Mouse (Mus musculus) MEL (cell line): Measurements from ENCODE around the gene Lpin3. TPM values are rescaled to one million over a fixed set of nuclear protein-coding genes. Genes with fewer than 3 reads are reported as not detected.

Source experiments
- DNase-seq: peaks from one replicate; pipeline ENCODE4 v3.0.0; 2011; ENCODE audit warnings: low read depth, low spot score
- H3K27ac ChIP-seq: 2 replicates; pipeline ENCODE4 v1.5.1; 2012; ENCODE audit warnings: low read depth, mild to moderate bottlenecking, control low read depth, low read length, moderate library complexity; ENCODE audit not compliant: control insufficient read depth
- H3K27me3 ChIP-seq, 2 experiments: fragments of 150-350 bp in 1 of 2; sonication (generic) in 1 of 2; 2 replicates each; pipeline ENCODE4 v1.6.1; 2012; ENCODE audit warnings: low read length in 2 of 2, mild to moderate bottlenecking in 2 of 2, improper control_type of control experiment in 1 of 2, moderate library complexity in 1 of 2; ENCODE audit not compliant: insufficient read depth in 2 of 2, control insufficient read depth in 1 of 2
- H3K36me3 ChIP-seq, 2 experiments: 2 replicates each; pipeline ENCODE4 v1.6.1; 2012 to 2014; ENCODE audit warnings: low read length in 2 of 2, improper control_type of control experiment in 1 of 2, inconsistent platforms in 1 of 2, mild to moderate bottlenecking in 1 of 2; ENCODE audit not compliant: insufficient read depth in 2 of 2, control insufficient read depth in 1 of 2
- H3K4me1 ChIP-seq, 2 experiments: fragments of 150-350 bp in 1 of 2; sonication (generic) in 1 of 2; 2 replicates each; pipeline ENCODE4 v1.6.1; 2012; ENCODE audit warnings: low read length in 2 of 2, improper control_type of control experiment in 1 of 2, mild to moderate bottlenecking in 1 of 2; ENCODE audit not compliant: insufficient read depth in 2 of 2, control insufficient read depth in 1 of 2
- H3K4me3 ChIP-seq, 2 experiments: fragments of 150-350 bp in 1 of 2; sonication (generic) in 1 of 2; 2 replicates each; pipeline ENCODE4 v1.5.1; 2012; ENCODE audit warnings: low read depth in 2 of 2, low read length in 2 of 2, mild to moderate bottlenecking in 2 of 2, moderate library complexity in 2 of 2, control low read depth in 1 of 2, improper control_type of control experiment in 1 of 2; ENCODE audit not compliant: control insufficient read depth in 1 of 2, insufficient read depth in 1 of 2
- H3K79me2 ChIP-seq: 2 replicates; pipeline ENCODE4 v1.6.1; 2012; ENCODE audit warnings: mild to moderate bottlenecking, low read length, moderate library complexity; ENCODE audit not compliant: control insufficient read depth, poor library complexity, insufficient read depth
- H3K9ac ChIP-seq: 2 replicates; pipeline ENCODE4 v1.6.1; 2012; ENCODE audit warnings: low read depth, mild to moderate bottlenecking, control low read depth, low read length, moderate library complexity; ENCODE audit not compliant: control insufficient read depth, poor library complexity, severe bottlenecking
- H3K9me3 ChIP-seq: fragments of 150-350 bp; sonication (generic); replicated peaks from 2 replicates; pipeline ENCODE4 v1.6.1; 2012; ENCODE audit warnings: mild to moderate bottlenecking, low read length, improper control_type of control experiment, moderate library complexity; ENCODE audit not compliant: insufficient read depth
- CHD2 ChIP-seq: IDR thresholded peaks from 2 replicates; pipeline ENCODE4 v1.6.1; 2011; ENCODE audit warnings: low read length, improper control_type of control experiment
- CTCF ChIP-seq, 3 experiments: IDR thresholded peaks in 2 of 3; conservative IDR thresholded peaks in 1 of 3; 2 replicates each; pipeline ENCODE4 v1.5.1; 2011 to 2012; ENCODE audit warnings: low read length in 3 of 3, low read depth in 2 of 3, mild to moderate bottlenecking in 2 of 3, improper control_type of control experiment in 1 of 3, inconsistent platforms in 1 of 3, mixed read lengths in 1 of 3, moderate library complexity in 1 of 3; ENCODE audit not compliant: control insufficient read depth in 1 of 3, insufficient read depth in 1 of 3, poor library complexity in 1 of 3, severe bottlenecking in 1 of 3
- E2F4 ChIP-seq: IDR thresholded peaks from 2 replicates; pipeline ENCODE4 v1.6.1; 2011; ENCODE audit warnings: low read depth, low read length, improper control_type of control experiment, borderline replicate concordance
- EP300 ChIP-seq, 2 experiments: IDR thresholded peaks; 2 replicates each; pipeline ENCODE4 v1.6.1; 2011; ENCODE audit warnings: improper control_type of control experiment in 2 of 2, low read length in 2 of 2, low read depth in 1 of 2, mild to moderate bottlenecking in 1 of 2
- GABPA ChIP-seq: IDR thresholded peaks from 2 replicates; pipeline ENCODE4 v1.6.1; 2012; ENCODE audit warnings: low read depth, mild to moderate bottlenecking, inconsistent platforms, low read length, improper control_type of control experiment, moderate library complexity
- GATA1 ChIP-seq: IDR thresholded peaks from 2 replicates; pipeline ENCODE4 v1.6.1; 2011; ENCODE audit warnings: low read depth, low read length, improper control_type of control experiment
- HCFC1 ChIP-seq: IDR thresholded peaks from 2 replicates; pipeline ENCODE4 v1.6.1; 2012; ENCODE audit warnings: low read depth, mild to moderate bottlenecking, inconsistent platforms, low read length, improper control_type of control experiment, moderate library complexity
- JUND ChIP-seq: IDR thresholded peaks from 2 replicates; pipeline ENCODE4 v1.6.1; 2011; ENCODE audit warnings: low read depth, mild to moderate bottlenecking, improper control_type of control experiment, low read length
- KAT2A ChIP-seq: conservative IDR thresholded peaks from 2 replicates; pipeline ENCODE4 v1.6.1; 2012; ENCODE audit warnings: low read depth, low read length, improper control_type of control experiment, inconsistent platforms
- MAX ChIP-seq: IDR thresholded peaks from 2 replicates; pipeline ENCODE4 v1.6.1; 2011; ENCODE audit warnings: low read length, improper control_type of control experiment
- MAZ ChIP-seq: IDR thresholded peaks from 2 replicates; pipeline ENCODE4 v1.6.1; 2012; ENCODE audit warnings: low read depth, mild to moderate bottlenecking, inconsistent platforms, low read length, improper control_type of control experiment
- MEF2A ChIP-seq: IDR thresholded peaks from 2 replicates; pipeline ENCODE4 v1.6.1; 2014; ENCODE audit warnings: low read depth, mild to moderate bottlenecking, inconsistent platforms, low read length, improper control_type of control experiment; ENCODE audit not compliant: poor library complexity, insufficient replicate concordance, severe bottlenecking; ENCODE audit errors: extremely low read depth
- MXI1 ChIP-seq: IDR thresholded peaks from 2 replicates; pipeline ENCODE4 v1.6.1; 2011; ENCODE audit warnings: mild to moderate bottlenecking, low read depth, low read length, improper control_type of control experiment
- MYB ChIP-seq: IDR thresholded peaks from 2 replicates; pipeline ENCODE4 v1.6.1; 2011; ENCODE audit warnings: mild to moderate bottlenecking, low read depth, low read length, improper control_type of control experiment
- MYC ChIP-seq: IDR thresholded peaks from 2 replicates; pipeline ENCODE4 v1.6.1; 2011; ENCODE audit warnings: low read depth, mild to moderate bottlenecking, low read length, improper control_type of control experiment, moderate library complexity
- NELFE ChIP-seq: IDR thresholded peaks from 2 replicates; pipeline ENCODE4 v1.6.1; 2011; ENCODE audit warnings: low read depth, low read length, improper control_type of control experiment
- POLR2A ChIP-seq, 2 experiments: IDR thresholded peaks; 2 replicates each; pipeline ENCODE4 v1.6.1; 2011 to 2012; ENCODE audit warnings: low read length in 2 of 2, mild to moderate bottlenecking in 2 of 2, control low read depth in 1 of 2, improper control_type of control experiment in 1 of 2, low read depth in 1 of 2, moderate library complexity in 1 of 2; ENCODE audit not compliant: control insufficient read depth in 1 of 2, insufficient read depth in 1 of 2, poor library complexity in 1 of 2
- POLR2AphosphoS5 ChIP-seq: IDR thresholded peaks from 2 replicates; pipeline ENCODE4 v1.6.1; 2012; ENCODE audit warnings: low read depth, borderline replicate concordance, mild to moderate bottlenecking, inconsistent platforms, low read length, moderate library complexity, mixed read lengths
- RCOR1 ChIP-seq: IDR thresholded peaks from 2 replicates; pipeline ENCODE4 v1.6.1; 2012; ENCODE audit warnings: low read depth, mild to moderate bottlenecking, inconsistent platforms, low read length, improper control_type of control experiment
- SIN3A ChIP-seq: IDR thresholded peaks from 2 replicates; pipeline ENCODE4 v1.6.1; 2012; ENCODE audit warnings: low read length, improper control_type of control experiment, inconsistent platforms
- SMC3 ChIP-seq: IDR thresholded peaks from 2 replicates; pipeline ENCODE4 v1.6.1; 2011; ENCODE audit warnings: low read depth, low read length, improper control_type of control experiment
- TCF12 ChIP-seq: IDR thresholded peaks from 2 replicates; pipeline ENCODE4 v1.6.1; 2014; ENCODE audit warnings: low read depth, mild to moderate bottlenecking, inconsistent platforms, low read length, improper control_type of control experiment, moderate library complexity
- USF1 ChIP-seq: IDR thresholded peaks from 2 replicates; pipeline ENCODE4 v1.6.1; 2014; ENCODE audit warnings: low read depth, mild to moderate bottlenecking, inconsistent platforms, low read length, improper control_type of control experiment, moderate library complexity
- USF2 ChIP-seq, 2 experiments: IDR thresholded peaks; 2 replicates each; pipeline ENCODE4 v1.6.1; 2011 to 2012; ENCODE audit warnings: improper control_type of control experiment in 2 of 2, low read length in 2 of 2, borderline replicate concordance in 1 of 2, inconsistent platforms in 1 of 2, low read depth in 1 of 2, mild to moderate bottlenecking in 1 of 2; ENCODE audit not compliant: insufficient read depth in 1 of 2
- ZC3H11A ChIP-seq: IDR thresholded peaks from 2 replicates; pipeline ENCODE4 v1.6.1; 2012; ENCODE audit warnings: low read depth, mild to moderate bottlenecking, inconsistent platforms, low read length, improper control_type of control experiment
- ZMIZ1 ChIP-seq: IDR thresholded peaks from 2 replicates; pipeline ENCODE4 v1.6.1; 2012; ENCODE audit warnings: low read depth, mild to moderate bottlenecking, inconsistent platforms, low read length, improper control_type of control experiment, moderate library complexity
- polyA plus RNA-seq, 2 experiments: library from polyadenylated mRNA; stranded (reverse) in 1 of 2; unstranded in 1 of 2; fragments of >175 nt in 1 of 2; fragments of >200 nt in 1 of 2; gene quantifications; 2 replicates each; pipeline versions ENCODE4 v1.2.1 to v1.2.4; 2012; ENCODE audit warnings: low replicate concordance in 2 of 2, low read depth in 1 of 2; ENCODE audit not compliant: insufficient read length in 2 of 2, insufficient read depth in 1 of 2, missing spikeins in 1 of 2
- total RNA-seq: library from RNA; depleted of rRNA; stranded (reverse); fragments of 300-350 nt; gene quantifications from 2 replicates; pipeline ENCODE4 v1.2.3, GENCODE M21; 2012

Lpin3 gene
- total and polyA plus RNA-seq, 3 experiments: 0.08 to 0.17 TPM; not detected in 1

GRCm38 (mm10) chr2:160847664-160848063 is 32.8 kb upstream of the Lpin3 start:
- Histone ChIP-seq H3K4me3 (no peak overlapping the region), H3K9me3 (no peaks in the 10 kb centered on the region)
- DNase-seq: no peak
- TF ChIP-seq MYB (no peak), MXI1 (no peak), MYC (no peak), E2F4 (no peak), POLR2AphosphoS5 (no peak), SIN3A (no peak), POLR2A (IDR thresholded peaks at IDR 0.05; ENCODE audit: control insufficient read depth in 1 of 2, insufficient read depth in 1 of 2, low read depth in 1 of 2, low read length in 2 of 2, poor library complexity in 1 of 2) (no peak), GABPA (no peak), RCOR1 (no peak), ZMIZ1 (no peak), USF2 (IDR thresholded peaks at IDR 0.05; ENCODE audit: borderline replicate concordance in 1 of 2, insufficient read depth in 1 of 2, low read depth in 1 of 2, low read length in 2 of 2) (no peak), KAT2A (no peak), ZC3H11A (no peak)
- TF ChIP-seq, all 39 proteins: peak for 0
- no peak overlapping the region for H3K27ac ChIP-seq
- no peaks in the 10 kb centered on the region; a peak in 1 of 4 replicates for H3K4me1 ChIP-seq
- H3K9ac ChIP-seq: no peak overlapping the region
- no peaks in the 10 kb centered on the region for H3K36me3 ChIP-seq
- H3K79me2 ChIP-seq: no peaks in the 10 kb centered on the region; the same call in 1 of the 2 replicates
- H3K27me3 ChIP-seq: no peaks in the 10 kb centered on the region

GRCm38 (mm10) chr2:160848186-160848585 is 32.3 kb upstream of the Lpin3 start:
- H3K4me3 ChIP-seq: no peak overlapping the region
- H3K27me3 ChIP-seq: no peaks in the 10 kb centered on the region
- TF ChIP-seq POLR2AphosphoS5 (no peak), EP300 (IDR thresholded peaks at IDR 0.05; ENCODE audit: low read depth in 1 of 2, low read length in 2 of 2) (no peak), HCFC1 (no peak), CHD2 (no peak), MAX (no peak), MXI1 (no peak), ZMIZ1 (no peak), MEF2A (no peak), JUND (no peak), POLR2A (IDR thresholded peaks at IDR 0.05; ENCODE audit: control insufficient read depth in 1 of 2, insufficient read depth in 1 of 2, low read depth in 1 of 2, low read length in 2 of 2, poor library complexity in 1 of 2) (no peak), GATA1 (no peak), E2F4 (no peak), USF2 (IDR thresholded peaks at IDR 0.05; ENCODE audit: borderline replicate concordance in 1 of 2, insufficient read depth in 1 of 2, low read depth in 1 of 2, low read length in 2 of 2) (no peak), USF1 (no peak), RCOR1 (no peak), TCF12 (no peak), NELFE (no peak), SMC3 (no peak), MAZ (no peak), CTCF (IDR thresholded peaks at IDR 0.05 in 2 of 3, conservative IDR thresholded peaks at IDR 0.05 in 1 of 3; ENCODE audit: control insufficient read depth in 1 of 3, insufficient read depth in 1 of 3, low read depth in 2 of 3, low read length in 3 of 3, poor library complexity in 1 of 3, severe bottlenecking in 1 of 3) (no peak)
- no peak overlapping the region for H3K27ac ChIP-seq
- DNase-seq: no peak
- H3K36me3 ChIP-seq: no peaks in the 10 kb centered on the region
- H3K9ac ChIP-seq: no peak overlapping the region
- no peaks in the 10 kb centered on the region; the same call in 1 of the 2 replicates for H3K79me2 ChIP-seq
- no peaks in the 10 kb centered on the region for H3K9me3 ChIP-seq
- no peaks in the 10 kb centered on the region; a peak in 1 of 4 replicates for H3K4me1 ChIP-seq
